Mouse (Mus musculus) embryonic stem cell, embryonic (primary cell): ENCODE data around the gene Zc2hc1c.

Experiments
- CTCF ChIA-PET, 4 experiments: fragments of 300-600 bp in 2 of 4; fragments of 350-600 bp in 2 of 4; sonication (Branson Sonifier 250); formaldehyde crosslinking; loops; one replicate each; lab custom pipeline; 2022; ENCODE audit warnings: inconsistent platforms in 2 of 4; lab: Charles Lee
- POLR2A ChIA-PET, 4 experiments: fragments of 300-600 bp in 2 of 4; fragments of 350-600 bp in 2 of 4; sonication (Branson Sonifier 250); formaldehyde crosslinking; loops; one replicate each; lab custom pipeline; 2022; ENCODE audit warnings: antibody characterized with exemption in 4 of 4, inconsistent platforms in 1 of 4; lab: Charles Lee

Gene Zc2hc1c

GRCm38 (mm10) chr12:85339947-85340346 lies 51.6 kb downstream of the Zc2hc1c start:
- CTCF ChIA-PET = interaction anchor here (0.5 to 1.3 kb wide), 10 partner anchors 35 to 476 kb away, joined by 3 to 8 read pairs (median 4); partner anchors contain the start of gene Tmed10 (in 1 of the 4)
- POLR2A ChIA-PET = interaction anchor here (0.5 to 3.2 kb wide), 34 partner anchors 10 to 326 kb away, joined by 3 to 15 read pairs (median 4); partner anchors contain the start of genes Rps6kl1 (in 2 of the 4) and Fos (in 1 of the 4)

- POLR2A ChIA-PET = interaction anchor here in 2 of 4 experiments (1.3 to 3.2 kb wide), 2 partner anchors 11 to 132 kb away, joined by 4 to 15 read pairs; partner anchors contain the start of gene Fos (in 1 of the 2)
- CTCF ChIA-PET = interaction anchor here in 1 of 4 experiments (1.3 kb wide), 1 partner anchor 151 kb away, joined by 6 read pairs; no protein-coding TSS in a partner anchor
These were observed 52.7 kb downstream of the Zc2hc1c start for GRCm38 (mm10) chr12:85341131-85341530.

- ChIA-PET POLR2A (interaction anchor here in 1 of 4 experiments (0.5 to 1.1 kb wide), 2 partner anchors 12 to 567 kb away, joined by 3 read pairs; no protein-coding TSS in a partner anchor), CTCF (interaction anchor here in 1 of 4 experiments (0.5 to 0.7 kb wide), 2 partner anchors 90 to 151 kb away, joined by 3 read pairs; no protein-coding TSS in a partner anchor)
These were observed 53.9 kb downstream of the Zc2hc1c start for GRCm38 (mm10) chr12:85342310-85342709.

GRCm38 (mm10) chr12:85344252-85344651 lies 55.9 kb downstream of the Zc2hc1c start:
- ChIA-PET CTCF (interaction anchor here in 1 of 4 experiments (1.0 kb wide), 1 partner anchor 148 kb away, joined by 4 read pairs; no protein-coding TSS in a partner anchor), POLR2A (interaction anchor here in 2 of 4 experiments (0.6 to 1.8 kb wide), 5 partner anchors 21 to 148 kb away, joined by 3 to 5 read pairs (median 4); no protein-coding TSS in a partner anchor)

GRCm38 (mm10) chr12:85345559-85345958 lies 57.2 kb downstream of the Zc2hc1c start:
- ChIA-PET CTCF (interaction anchor here (0.7 to 1.9 kb wide), 9 partner anchors 24 to 323 kb away, joined by 3 to 10 read pairs (median 4); no protein-coding TSS in a partner anchor), POLR2A (interaction anchor here in 3 of 4 experiments (0.6 to 2.1 kb wide), 10 partner anchors 9 to 403 kb away, joined by 3 to 5 read pairs (median 4); partner anchors contain the start of gene Tmed10 (in 1 of the 3))

GRCm38 (mm10) chr12:85346374-85346773 lies 58.0 kb downstream of the Zc2hc1c start:
- CTCF ChIA-PET = interaction anchor here (0.6 to 1.9 kb wide), 13 partner anchors 19 to 205 kb away, joined by 3 to 10 read pairs (median 4); no protein-coding TSS in a partner anchor
- POLR2A ChIA-PET = interaction anchor here (0.8 to 2.8 kb wide), 11 partner anchors 22 to 146 kb away, joined by 3 to 10 read pairs (median 3); partner anchors contain the start of genes Fos (in 1 of the 4) and Tmed10 (in 1 of the 4)

GRCm38 (mm10) chr12:85347196-85347595 lies 58.8 kb downstream of the Zc2hc1c start:
- CTCF ChIA-PET = interaction anchor here in 3 of 4 experiments (0.6 to 1.7 kb wide), 12 partner anchors 33 to 400 kb away, joined by 3 to 9 read pairs (median 4); no protein-coding TSS in a partner anchor
- POLR2A ChIA-PET = interaction anchor here (0.5 to 2.8 kb wide), 13 partner anchors 8 to 150 kb away, joined by 3 to 10 read pairs (median 4); partner anchors contain the start of genes Fos (in 1 of the 4) and Tmed10 (in 1 of the 4)

- CTCF ChIA-PET = interaction anchor here in 1 of 4 experiments (1.0 to 1.7 kb wide), 3 partner anchors 23 to 138 kb away, joined by 3 to 4 read pairs (median 3); no protein-coding TSS in a partner anchor
- POLR2A ChIA-PET = interaction anchor here (0.6 to 2.8 kb wide), 7 partner anchors 13 to 579 kb away, joined by 3 to 10 read pairs (median 3); partner anchors contain the start of gene Fos (in 1 of the 4)
These were observed 59.9 kb downstream of the Zc2hc1c start for GRCm38 (mm10) chr12:85348338-85348737.
